Mouse (Mus musculus) cerebellum, adult 2 months (tissue): ENCODE measurements around the gene Hc.

ENCODE experiments used
- CTCF ChIP-seq: fragments of 200-500 bp; IDR thresholded peaks from 2 replicates; pipeline ENCODE4 v1.5.1; 2011; ENCODE audit warnings: low read depth, mild to moderate bottlenecking, control low read depth, low read length, moderate library complexity, borderline replicate concordance; ENCODE audit not compliant: insufficient read depth
- POLR2A ChIP-seq: fragments of 200-500 bp; IDR thresholded peaks from 2 replicates; pipeline ENCODE4 v1.6.1; 2011; ENCODE audit warnings: low read length, control low read depth, borderline replicate concordance; ENCODE audit not compliant: insufficient read depth

DNA sequence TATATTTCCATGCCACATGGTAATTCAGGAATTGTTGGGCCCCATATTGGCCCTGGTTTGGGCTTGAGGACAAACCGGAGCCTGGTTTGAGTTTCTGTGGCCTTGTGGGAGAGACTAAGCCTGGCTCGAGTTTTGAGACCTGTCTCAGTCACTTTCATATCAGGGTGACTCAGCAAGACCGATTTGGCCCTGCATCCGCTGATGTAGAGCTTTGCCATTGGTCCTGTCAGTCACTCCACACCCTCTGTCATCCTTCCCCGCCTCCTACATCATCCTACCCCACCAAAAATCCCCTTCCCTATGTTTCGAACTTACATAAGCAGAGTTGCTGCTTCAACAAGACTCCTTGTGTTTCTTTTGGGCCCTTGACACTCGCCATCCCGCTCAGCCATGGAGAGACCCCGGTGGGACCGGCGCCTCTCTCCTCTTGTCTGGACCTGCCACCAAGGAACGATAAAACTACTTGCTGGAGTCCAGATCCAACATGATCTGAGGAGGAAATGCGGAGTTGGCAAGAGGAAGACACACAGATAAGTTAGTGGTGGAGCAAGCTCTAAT lies 5.4 kb upstream of the Hc start:
- no peak for TF ChIP-seq CTCF
- no peak for TF ChIP-seq POLR2A
